Comparison of ENCODE assay signal across 8 mouse cellular contexts in genomic region chr15:27466131-27467080, GRCm38 (mm10). TPM values are rescaled to one million over a fixed set of nuclear protein-coding genes. Genes with fewer than 3 reads are reported as not detected.
DNase-seq lines count a peak whose midpoint lies in the region; ATAC-seq lines count a peak whose summit lies in the region.

TSS of gene Ank (plus strand) at chr15:27466677.

- peak; percentile 89 to 95 for DNase-seq in adrenal gland, adult (ENCODE audit: inconsistent age in 2 of 2, low spot score in 1 of 2)
- peak; percentile 84 for DNase-seq in embryo, embryonic 10.5 days (ENCODE audit: low spot score)
- peak; percentile 88 for DNase-seq in gastrocnemius, postnatal 25 days
- peak; percentile 67 to 85 for DNase-seq in left cerebral cortex, postnatal 14 days (ENCODE audit: low spot score in 2 of 2)
- DNase-seq in right cerebral cortex, adult 2 months (ENCODE audit: low spot score in 2 of 2): peak; percentile 73 to 81
- peak; percentile 24 for DNase-seq in urinary bladder, postnatal 10 days (ENCODE audit: low spot score)

- peak; percentile 90 for ATAC-seq in inflammation-experienced regulatory T-cells, adult 6 months
- peak; percentile 64 for ATAC-seq in megakaryocyte progenitor cell, adult 5-6 weeks (replicated peaks; ENCODE audit: poor library complexity)

- intact Hi-C loops in left cerebral cortex, postnatal 14 days (cut with DNase I): loop anchor here (1.0 to 5.0 kb wide), 4 partner anchors 71 to 146 kb away; no protein-coding TSS in a partner anchor

RNA-seq across cellular contexts. Expression of gene Ank, which starts in this region (rescaled TPM):
- total RNA-seq in gastrocnemius, postnatal 25 days (2021): 100 to 1,000 TPM in 1 of 2 experiments, 10 to 100 TPM in 1; 92.7 to 101 TPM
- 10 to 100 TPM; 12.4 to 20.7 (median 19.4) TPM for polyA plus RNA-seq in inflammation-experienced regulatory T-cells, adult 6 months (2017; shearing (Covaris generic))
- total RNA-seq in left cerebral cortex, postnatal 14 days (2021): 100 to 1,000 TPM; 173 to 176 TPM
- total RNA-seq in megakaryocyte progenitor cell, adult 5-6 weeks (2015): 23.2 and 24.7 TPM in 2 replicates
- 9.7 and 10.3 TPM in 2 replicates for total RNA-seq in megakaryocyte progenitor cell, adult 5-6 weeks (2017)

Comparison
In these comparisons a context has a peak if more than half of its experiments do, and no peak if none do; other contexts are left out.
1. Peak in every context shown above with its lines: DNase-seq and ATAC-seq.
2. DNase-seq: peak in every context shown above with its lines; median percentile 92 in adrenal gland, adult; 88 in gastrocnemius, postnatal 25 days; 84 in embryo, embryonic 10.5 days; 77 in right cerebral cortex, adult 2 months; 76 in left cerebral cortex, postnatal 14 days; 24 in urinary bladder, postnatal 10 days.